Mouse (Mus musculus) gastrocnemius, adult 2 months (tissue): ENCODE measurements around the gene Gm5169. TPM values are rescaled to one million over a fixed set of nuclear protein-coding genes. Genes with fewer than 3 reads are reported as not detected.
"Not testable (repeated sequence)": the region's sequence is repeated elsewhere in the genome, so short reads cannot be mapped to it uniquely, and the experiment has no call there.

Experiments used
- DNase-seq: peaks from one replicate; pipeline ENCODE4 v3.0.0; 2022
- H3K27ac ChIP-seq: fragments of 200-600 bp; 2 replicates; pipeline ENCODE4 v1.8.1; 2022; ENCODE audit warnings: mild to moderate bottlenecking
- H3K4me3 ChIP-seq: fragments of 200-600 bp; 2 replicates; pipeline ENCODE4 v1.8.1; 2022; ENCODE audit warnings: mild to moderate bottlenecking, moderate library complexity
- intact Hi-C: fragments of 180-260 bp; cut with DNase I; formaldehyde crosslinking; loops from one replicate; pipeline ENCODE4 v1.15.1; 2025
- long read RNA-seq, 2 experiments: library from polyadenylated mRNA; stranded (forward); transcript quantifications; one replicate each; pipeline ENCODE4 v2.0.0; 2021
- total RNA-seq, 2 experiments: library from RNA; stranded (reverse); gene quantifications; 2 replicates each; pipeline ENCODE4 v1.2.3; 2021

Gene Gm5169
- total RNA-seq: not detected
- long read RNA-seq, experiment 1: 0 reads
- long read RNA-seq, experiment 2: 0 reads

- H3K27ac ChIP-seq, intact Hi-C loops, DNase-seq, H3K4me3 ChIP-seq: not testable (repeated sequence)
These were observed at the start of gene Gm5169 for GRCm38 (mm10) chrX:25301355-25301754. Gene Gm5169 (minus strand): TSS chrX:25301455.

- intact Hi-C loops, DNase-seq, H3K27ac ChIP-seq, H3K4me3 ChIP-seq: not testable (repeated sequence)
These were observed 46.2 kb upstream of the Gm5169 start for GRCm38 (mm10) chrX:25347424-25347823.
